Mouse (Mus musculus) intestine, embryonic 16.5 days (tissue): Measurements from ENCODE around the gene Immp2l. TPM values are rescaled to one million over a fixed set of nuclear protein-coding genes. Genes with fewer than 3 reads are reported as not detected.

Experiments
- ATAC-seq: fragments of 200-750 bp; cut with Nextera tagmentation; 2 replicates; pipeline ENCODE4 v1.8.0; 2017; ENCODE audit warnings: moderate TSS enrichment, moderate library complexity
- H3K27ac ChIP-seq: fragments of 300-500 bp; sonication (generic); 2 replicates; pipeline ENCODE4 v1.5.1; 2014; ENCODE audit warnings: mild to moderate bottlenecking, low read length
- H3K27me3 ChIP-seq: fragments of 300-500 bp; sonication (generic); replicated peaks from 2 replicates; pipeline ENCODE4 v1.6.1; 2014; ENCODE audit warnings: low read length, control low read depth, mixed read lengths; ENCODE audit not compliant: control insufficient read depth, insufficient read depth
- H3K36me3 ChIP-seq: fragments of 300-500 bp; sonication (generic); 2 replicates; pipeline ENCODE4 v1.6.1; 2014; ENCODE audit warnings: low read length, control low read depth; ENCODE audit not compliant: control insufficient read depth, insufficient read depth
- H3K4me1 ChIP-seq: fragments of 300-500 bp; sonication (generic); 2 replicates; pipeline ENCODE4 v1.6.1; 2014; ENCODE audit warnings: low read length, control low read depth, mixed read lengths; ENCODE audit not compliant: control insufficient read depth, insufficient read depth
- H3K4me2 ChIP-seq: fragments of 300-500 bp; sonication (generic); 2 replicates; pipeline ENCODE4 v1.6.1; 2014; ENCODE audit warnings: low read depth, low read length, control low read depth
- H3K4me3 ChIP-seq: fragments of 300-500 bp; sonication (generic); 2 replicates; pipeline ENCODE4 v1.5.1; 2014; ENCODE audit warnings: mild to moderate bottlenecking, low read length
- H3K9ac ChIP-seq: fragments of 300-500 bp; sonication (generic); 2 replicates; pipeline ENCODE4 v1.6.1; 2014; ENCODE audit warnings: low read depth, low read length
- H3K9me3 ChIP-seq: fragments of 300-500 bp; sonication (generic); 2 replicates; pipeline ENCODE4 v1.6.1; 2016; ENCODE audit warnings: low read length, control low read depth; ENCODE audit not compliant: control insufficient read depth
- WGBS: fragments of 180-500 bp; shearing (Covaris S2); extraction: QIAGEN DNeasy Blood & Tissue Kit; methylation state at CpG from one replicate; pipeline ENCODE4 v1.1.7; 2014; 5-methylcytosine and 5-hydroxymethylcytosine counted together
- polyA plus RNA-seq: library from polyadenylated mRNA; unstranded; fragments of >200 nt; fragmentation: Nextera tagmentation; extraction: Ambion mirVana; gene quantifications from 2 replicates; pipeline ENCODE4 v1.2.1, GENCODE M21; 2015

Immp2l gene
- polyA plus RNA-seq, 1 experiment from 2014 or later = 36.8 TPM

DNA sequence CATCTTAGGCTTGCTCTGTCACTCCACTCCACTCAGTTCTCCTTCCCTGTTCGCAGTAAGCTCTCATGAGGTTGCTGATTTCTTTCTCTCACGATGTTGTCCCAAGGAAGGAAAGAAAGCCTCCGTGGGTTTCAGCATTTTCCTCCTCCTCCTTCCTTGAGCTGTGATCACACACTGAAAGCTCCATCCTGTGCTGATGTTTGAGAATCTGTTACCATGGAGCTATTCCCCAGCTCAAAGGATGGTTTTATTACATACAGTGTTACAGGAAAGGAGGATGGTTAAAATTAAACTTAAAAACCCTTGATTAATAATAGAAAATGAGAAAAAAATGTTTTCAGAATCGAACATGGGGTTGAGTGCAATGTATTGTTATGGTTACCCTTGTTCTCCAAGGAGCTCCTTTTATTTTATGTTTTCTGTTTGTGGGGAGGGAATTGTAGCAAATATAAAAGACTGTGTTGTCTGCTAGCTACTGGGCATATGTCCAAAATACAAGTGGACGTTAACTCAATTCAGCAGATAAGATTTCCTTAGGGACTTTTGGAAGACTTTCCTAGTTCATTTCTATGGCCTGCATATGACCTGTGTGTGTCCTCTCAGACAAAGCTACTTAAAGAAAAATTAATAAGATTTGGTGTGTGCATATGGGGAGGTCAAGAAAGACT is 853.5 kb downstream of the Immp2l start:
- Histone ChIP-seq H3K27me3 (no peaks in the 10 kb centered on the region), H3K4me2 (no peak overlapping the region), H3K36me3 (no peaks in the 10 kb centered on the region), H3K4me1 (no peaks in the 10 kb centered on the region), H3K9ac (no peak overlapping the region), H3K27ac (no peak overlapping the region), H3K4me3 (no peak overlapping the region), H3K9me3 (no peaks in the 10 kb centered on the region)
- WGBS = 51% methylated on average over 5 of the region's 5 CpGs
- no peak for ATAC-seq

DNA sequence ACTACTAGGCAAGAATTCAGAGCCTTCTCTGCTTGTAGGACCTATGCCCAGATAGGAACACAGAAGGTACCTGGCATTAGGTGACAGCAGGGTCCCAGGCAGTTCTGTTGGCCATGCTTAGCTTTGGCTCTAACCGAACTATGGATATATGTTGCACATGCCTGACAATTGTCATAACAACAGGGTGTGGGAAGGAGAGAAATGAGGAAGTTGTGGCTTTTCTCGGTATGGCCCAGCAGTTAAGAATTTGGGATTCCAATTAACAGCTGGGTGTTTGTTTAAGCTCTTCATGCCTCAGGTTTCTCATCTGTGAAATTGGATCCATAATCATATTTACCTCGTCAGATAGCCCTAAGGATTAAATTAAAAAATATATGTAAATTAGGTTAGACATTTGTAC is 854.6 kb downstream of the Immp2l start:
- ATAC-seq = no peak
- H3K27me3 ChIP-seq = no peaks in the 10 kb centered on the region
- no peaks in the 10 kb centered on the region for H3K36me3 ChIP-seq
- 79% methylated on average over 3 of the region's 3 CpGs for WGBS
- no peak overlapping the region for H3K9ac ChIP-seq
- H3K9me3 ChIP-seq = no peaks in the 10 kb centered on the region
- no peaks in the 10 kb centered on the region for H3K4me1 ChIP-seq
- H3K27ac ChIP-seq = no peak overlapping the region
- H3K4me2 ChIP-seq = no peak overlapping the region
- H3K4me3 ChIP-seq = no peak overlapping the region

DNA sequence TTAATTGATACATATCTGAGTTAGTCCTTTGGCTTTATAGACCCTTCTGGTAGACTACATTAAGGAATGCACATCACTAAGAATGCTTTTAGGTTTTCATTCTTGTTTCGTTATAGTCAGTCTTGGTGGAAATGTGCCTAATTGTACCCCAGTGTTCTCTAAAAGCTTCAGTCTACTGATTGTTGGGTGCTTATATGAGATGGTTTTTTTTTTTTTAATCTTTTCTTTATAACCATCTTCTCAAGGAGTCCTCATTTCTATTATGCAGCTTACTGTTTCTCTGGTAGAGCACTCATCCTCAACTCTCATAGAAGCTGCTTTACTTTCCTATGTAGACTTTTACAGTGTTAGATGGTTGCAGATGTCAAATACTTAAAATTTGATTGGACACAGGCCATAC is 855.1 kb downstream of the Immp2l start:
- Histone ChIP-seq H3K9ac (no peak overlapping the region), H3K4me2 (no peak overlapping the region), H3K9me3 (no peaks in the 10 kb centered on the region), H3K4me3 (no peak overlapping the region), H3K36me3 (no peaks in the 10 kb centered on the region), H3K27ac (no peak overlapping the region), H3K4me1 (no peaks in the 10 kb centered on the region), H3K27me3 (no peaks in the 10 kb centered on the region)
- WGBS = 88% methylated on average over 1 of the region's 1 CpGs
- no peak for ATAC-seq

DNA sequence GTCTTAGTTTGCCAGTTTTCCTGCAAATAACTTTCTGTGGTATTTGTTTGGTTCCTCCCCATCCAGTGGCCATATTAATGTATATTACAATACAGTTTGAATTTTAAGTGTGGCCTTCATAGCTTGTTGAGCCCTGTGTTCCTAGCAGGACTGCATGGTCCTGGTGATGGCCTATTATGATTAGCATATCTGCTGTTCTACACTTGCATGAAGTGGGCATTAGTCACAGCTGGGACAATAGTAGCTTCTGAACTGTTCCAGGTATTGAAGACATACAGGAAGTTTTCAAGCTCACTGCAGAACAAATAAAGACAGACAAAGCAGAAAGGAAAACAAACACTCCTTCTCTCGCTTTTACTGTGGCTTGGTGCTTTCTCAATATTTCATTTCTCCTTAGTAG is 855.5 kb downstream of the Immp2l start:
- ATAC-seq = no peak
- WGBS = 69% methylated on average over 1 of the region's 1 CpGs
- H3K27me3 ChIP-seq = no peaks in the 10 kb centered on the region
- H3K9ac ChIP-seq = no peak overlapping the region
- no peaks in the 10 kb centered on the region for H3K4me1 ChIP-seq
- no peak overlapping the region for H3K4me3 ChIP-seq
- H3K9me3 ChIP-seq = no peaks in the 10 kb centered on the region
- H3K4me2 ChIP-seq = no peak overlapping the region
- H3K36me3 ChIP-seq = no peaks in the 10 kb centered on the region
- no peak overlapping the region for H3K27ac ChIP-seq

DNA sequence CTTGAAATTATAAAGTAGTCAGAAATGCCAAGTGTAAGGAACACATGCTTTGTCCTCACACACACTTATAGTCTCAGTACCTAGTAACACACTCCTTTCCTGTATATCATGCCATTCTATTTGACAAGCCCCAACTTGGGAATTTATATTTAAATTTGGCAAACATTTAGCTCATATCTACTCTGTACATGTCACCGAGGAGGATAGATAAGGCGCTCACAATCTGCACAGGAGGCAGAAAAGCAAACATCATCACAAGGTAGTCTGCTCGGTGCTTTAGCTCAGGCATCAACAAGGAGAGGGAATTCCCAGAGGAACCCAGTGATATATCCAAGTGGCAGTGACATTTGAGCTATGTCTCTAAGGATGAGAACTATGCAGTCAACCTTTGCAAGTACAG is 856.9 kb downstream of the Immp2l start:
- Histone ChIP-seq H3K4me1 (no peaks in the 10 kb centered on the region), H3K9me3 (no peaks in the 10 kb centered on the region), H3K4me3 (no peak overlapping the region), H3K4me2 (no peak overlapping the region), H3K36me3 (no peaks in the 10 kb centered on the region), H3K27me3 (no peaks in the 10 kb centered on the region), H3K27ac (no peak overlapping the region), H3K9ac (no peak overlapping the region)
- ATAC-seq = no peak
- WGBS = 58% methylated on average over 3 of the region's 3 CpGs

DNA sequence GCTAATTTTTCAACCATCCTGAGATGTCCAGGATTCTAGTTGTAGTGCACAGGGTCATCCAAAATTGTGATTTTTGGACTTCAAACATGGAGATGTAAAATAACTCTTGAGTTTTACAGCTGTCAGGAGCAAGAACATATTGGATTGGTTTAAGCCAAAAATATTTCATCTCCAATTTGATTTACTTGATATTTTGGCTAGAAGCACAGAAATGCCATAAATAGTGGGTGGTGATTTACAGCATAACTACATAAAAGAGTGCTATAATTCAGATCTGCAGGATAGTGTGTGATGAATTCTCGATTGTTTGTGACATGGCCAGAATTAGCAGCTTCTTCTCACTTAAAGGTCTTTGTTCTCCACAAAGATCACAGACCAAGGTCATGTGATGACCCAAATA is 884.1 kb downstream of the Immp2l start:
- Histone ChIP-seq H3K9me3 (no peaks in the 10 kb centered on the region), H3K36me3 (no peaks in the 10 kb centered on the region), H3K4me3 (no peak overlapping the region), H3K4me1 (no peaks in the 10 kb centered on the region), H3K4me2 (no peak overlapping the region), H3K27me3 (no peaks in the 10 kb centered on the region), H3K27ac (no peak overlapping the region), H3K9ac (no peak overlapping the region)
- ATAC-seq = no peak
- 67% methylated on average over 1 of the region's 1 CpGs for WGBS

DNA sequence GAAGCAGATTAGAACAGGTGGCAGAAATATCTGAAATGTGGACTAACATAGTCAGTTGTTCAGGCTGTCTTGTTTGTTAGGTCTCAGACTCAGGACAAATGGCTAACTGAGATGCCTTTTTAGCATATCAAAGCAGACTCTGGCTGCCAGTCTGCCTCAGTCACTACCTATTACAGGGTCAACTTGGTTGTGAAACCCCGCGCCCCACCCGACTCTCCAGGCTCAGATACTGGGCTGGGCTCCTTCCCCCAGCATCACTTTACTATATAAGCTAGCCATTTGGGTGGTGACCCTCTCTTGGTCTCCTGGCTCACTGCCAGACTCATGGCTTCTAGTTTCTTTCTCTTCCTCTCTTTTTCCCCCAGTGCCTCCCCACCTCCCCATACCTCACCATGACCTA is 887.7 kb downstream of the Immp2l start:
- H3K4me2 ChIP-seq = no peak overlapping the region
- no peaks in the 10 kb centered on the region for H3K27me3 ChIP-seq
- H3K4me1 ChIP-seq = no peaks in the 10 kb centered on the region
- ATAC-seq = no peak
- no peak overlapping the region for H3K4me3 ChIP-seq
- H3K36me3 ChIP-seq = no peaks in the 10 kb centered on the region
- H3K9me3 ChIP-seq = no peaks in the 10 kb centered on the region
- H3K27ac ChIP-seq = no peak overlapping the region
- 89% methylated on average over 3 of the region's 3 CpGs for WGBS
- no peak overlapping the region for H3K9ac ChIP-seq

DNA sequence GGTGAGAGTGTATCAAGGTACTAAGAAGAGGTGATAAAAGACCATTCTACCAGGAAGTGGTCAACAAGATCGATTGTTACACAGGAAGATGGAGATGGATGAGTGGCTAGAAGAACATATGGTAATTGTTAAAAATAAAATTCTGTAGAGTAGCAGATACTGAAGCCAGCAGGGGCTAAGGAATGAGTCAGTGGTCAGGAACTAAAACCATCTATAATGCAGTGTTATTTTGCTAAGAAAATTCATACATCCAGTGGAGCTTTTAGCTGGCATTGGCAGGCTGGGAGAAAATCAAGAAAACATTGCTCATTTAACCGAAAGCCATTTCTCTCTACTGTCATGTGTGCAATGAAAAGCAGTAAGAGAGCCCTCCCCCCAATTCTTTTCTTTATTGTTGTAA is 913.9 kb downstream of the Immp2l start:
- Histone ChIP-seq H3K4me1 (no peaks in the 10 kb centered on the region), H3K36me3 (no peaks in the 10 kb centered on the region), H3K27me3 (no peaks in the 10 kb centered on the region), H3K4me3 (no peak overlapping the region), H3K4me2 (no peak overlapping the region), H3K27ac (no peak overlapping the region), H3K9me3 (no peaks in the 10 kb centered on the region), H3K9ac (no peak overlapping the region)
- ATAC-seq = no peak
- WGBS = 84% methylated on average over 2 of the region's 2 CpGs

DNA sequence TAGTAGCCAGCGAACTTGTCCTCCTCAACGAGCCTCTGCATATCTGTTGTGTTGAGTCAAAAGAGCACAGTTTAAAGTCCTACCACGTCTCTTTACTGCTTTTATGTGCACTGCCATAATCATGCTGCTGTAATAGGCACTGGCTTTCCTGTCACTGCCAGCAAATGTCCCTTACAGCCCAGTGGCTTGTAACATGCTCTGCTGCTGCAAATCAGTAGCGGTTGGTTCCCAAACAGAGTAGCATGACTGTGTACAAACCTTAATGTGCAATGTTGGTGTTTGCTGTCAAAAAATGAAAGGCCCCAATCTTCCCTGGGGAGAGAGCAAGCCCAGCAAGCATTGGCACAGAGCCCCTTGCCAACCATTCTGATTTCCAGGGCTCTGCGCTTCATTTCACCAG is 918.0 kb downstream of the Immp2l start:
- H3K27me3 ChIP-seq = no peaks in the 10 kb centered on the region
- no peaks in the 10 kb centered on the region for H3K9me3 ChIP-seq
- 80% methylated on average over 5 of the region's 5 CpGs for WGBS
- H3K4me1 ChIP-seq = no peaks in the 10 kb centered on the region
- no peak overlapping the region for H3K4me2 ChIP-seq
- no peak overlapping the region for H3K27ac ChIP-seq
- no peaks in the 10 kb centered on the region for H3K36me3 ChIP-seq
- no peak overlapping the region for H3K4me3 ChIP-seq
- ATAC-seq = no peak
- no peak overlapping the region for H3K9ac ChIP-seq

DNA sequence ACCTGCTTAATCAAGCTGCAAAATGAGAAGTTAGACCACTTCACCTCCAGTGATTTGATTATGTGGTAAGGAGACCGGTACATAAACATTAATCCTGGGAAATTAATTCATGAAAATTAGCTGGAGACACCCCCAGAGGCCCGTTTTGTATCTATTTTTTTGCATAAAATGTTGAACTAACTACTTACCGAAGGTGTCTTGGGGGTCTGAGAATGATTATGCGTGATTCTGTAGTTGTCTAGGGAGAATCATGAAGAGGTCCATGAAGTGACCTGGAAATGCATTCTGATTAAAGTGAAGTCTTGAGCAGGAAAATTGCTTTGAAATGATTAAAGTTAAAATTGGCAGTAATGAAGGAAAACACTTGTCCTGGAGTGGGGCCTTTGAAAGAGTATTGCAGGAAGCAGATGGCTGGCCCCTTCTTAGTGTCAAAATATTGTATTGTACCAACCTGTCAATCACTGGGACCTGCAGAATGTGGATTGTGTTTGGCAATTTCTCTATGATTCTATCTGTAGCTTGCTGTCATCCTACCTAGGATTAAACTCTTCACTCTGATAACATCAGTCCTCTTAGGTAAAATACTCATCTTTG is 920.3 kb downstream of the Immp2l start:
- no peak overlapping the region for H3K4me3 ChIP-seq
- H3K9me3 ChIP-seq = no peaks in the 10 kb centered on the region
- H3K4me1 ChIP-seq = no peaks in the 10 kb centered on the region
- no peak overlapping the region for H3K27ac ChIP-seq
- H3K9ac ChIP-seq = no peak overlapping the region
- no peak overlapping the region for H3K4me2 ChIP-seq
- no peaks in the 10 kb centered on the region for H3K27me3 ChIP-seq
- no peak for ATAC-seq
- 76% methylated on average over 4 of the region's 4 CpGs for WGBS
- H3K36me3 ChIP-seq = no peaks in the 10 kb centered on the region
